Mouse (Mus musculus) thymus, postnatal 0 days (tissue): ENCODE results near the gene Gm14327. TPM values are rescaled to one million over a fixed set of nuclear protein-coding genes. Genes with fewer than 3 reads are reported as not detected.
"Not testable (repeated sequence)": the region's sequence is repeated elsewhere in the genome, so short reads cannot be mapped to it uniquely, and the experiment has no call there.

Source experiments
- DNase-seq: peaks from one replicate; pipeline ENCODE4 v3.0.0-alpha.2; 2015; ENCODE audit warnings: low spot score
- polyA plus RNA-seq: library from polyadenylated mRNA; unstranded; fragments of >200 nt; fragmentation: Nextera tagmentation; extraction: Ambion mirVana; gene quantifications from 2 replicates; pipeline ENCODE4 v1.2.1, GENCODE M21; 2015

Gene Gm14327
- polyA plus RNA-seq = 2.6 and 4.2 TPM in 2 replicates

DNA sequence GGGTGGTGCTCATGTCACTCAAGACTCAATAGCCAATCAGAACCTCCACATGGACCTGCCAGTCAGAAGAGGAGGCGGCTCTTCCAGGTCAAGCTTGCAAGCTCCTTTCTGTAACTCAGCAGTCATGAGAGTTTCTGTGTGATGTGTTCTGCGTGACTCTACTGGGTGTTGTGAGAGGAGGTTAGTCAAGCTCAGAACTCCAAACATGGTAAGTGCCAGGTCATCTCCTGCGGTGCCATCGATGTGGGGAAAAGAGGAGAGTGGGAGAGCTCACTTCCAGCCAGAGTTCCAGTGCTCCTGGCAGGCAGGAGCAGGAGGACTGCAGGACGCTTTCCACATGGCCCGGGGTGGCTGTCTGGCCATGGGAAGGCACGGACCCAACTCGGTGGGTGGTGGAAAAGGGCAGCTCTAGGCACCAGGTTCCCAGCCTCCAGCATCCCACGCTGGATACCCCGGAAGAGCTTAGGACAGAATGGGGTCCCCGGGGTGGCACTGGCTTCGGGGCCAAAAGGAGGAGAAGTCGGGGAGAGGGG is at the start of gene Gm14327:
Gene Gm14327 (plus strand): TSS at position 51 of the 533 bp plus-strand sequence.
- DNase-seq = not testable (repeated sequence)

DNA sequence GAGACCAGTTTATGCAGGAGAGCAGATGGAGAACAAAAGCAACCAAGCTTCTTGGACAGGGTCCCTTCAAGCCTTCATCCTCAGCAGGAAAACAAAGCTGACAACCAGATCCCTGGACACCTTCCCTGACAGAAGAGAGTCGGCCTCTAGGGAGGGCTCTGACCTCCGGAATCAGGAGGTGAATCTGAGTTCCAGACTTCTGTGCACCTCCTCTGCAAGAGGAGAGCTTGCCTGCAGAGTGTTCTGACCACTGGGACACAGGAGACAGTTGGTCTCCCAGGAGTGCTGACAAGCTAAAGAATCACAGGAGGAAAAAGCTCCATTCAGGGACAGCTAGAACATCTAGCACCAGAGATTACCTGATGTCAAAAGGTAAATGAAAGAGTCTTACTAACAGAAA is 34.6 kb upstream of the Gm14327 start:
- DNase-seq = not testable (repeated sequence)

DNA sequence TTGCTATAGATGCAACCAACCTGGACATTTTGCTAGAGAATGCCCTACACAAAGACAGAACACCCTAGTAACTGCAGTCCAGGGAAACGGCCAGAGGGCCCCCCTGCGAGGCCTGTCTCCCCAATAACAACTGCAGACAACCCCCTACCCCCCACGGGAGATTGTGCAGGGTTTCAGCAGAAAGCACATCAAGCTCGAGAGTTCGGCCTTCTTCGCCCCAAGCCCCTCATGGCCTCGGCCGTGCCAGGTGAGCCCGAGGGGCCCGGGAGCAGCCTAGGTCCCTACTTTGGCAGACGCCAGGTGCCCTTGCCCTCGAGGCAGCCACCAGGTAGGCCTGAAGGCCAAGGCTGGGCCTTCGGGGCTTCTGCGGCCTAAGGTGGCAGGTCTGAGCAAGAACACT is 9.2 kb upstream of the Gm14327 start:
- DNase-seq = not testable (repeated sequence)

DNA sequence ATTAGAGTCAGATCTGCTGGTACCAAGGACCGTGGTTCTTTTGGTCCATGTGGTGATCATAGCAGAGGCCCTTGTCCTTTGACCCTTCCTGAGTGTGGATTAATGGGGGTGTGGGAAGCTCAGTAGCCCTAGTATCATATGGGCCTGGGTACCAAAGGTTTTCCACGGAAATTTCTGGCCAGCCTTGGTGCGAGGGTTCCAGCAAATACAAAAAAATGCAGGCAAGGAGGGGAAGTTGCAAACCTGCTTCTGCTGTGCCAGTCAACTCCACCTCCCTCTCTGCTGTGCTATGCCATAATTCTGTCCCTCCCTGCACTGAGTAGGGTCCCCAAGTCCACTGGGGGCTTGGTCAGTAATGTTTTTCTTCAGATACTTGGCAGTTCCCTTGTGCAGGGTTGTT is 1.3 kb downstream of the Gm14327 start:
- not testable (repeated sequence) for DNase-seq

DNA sequence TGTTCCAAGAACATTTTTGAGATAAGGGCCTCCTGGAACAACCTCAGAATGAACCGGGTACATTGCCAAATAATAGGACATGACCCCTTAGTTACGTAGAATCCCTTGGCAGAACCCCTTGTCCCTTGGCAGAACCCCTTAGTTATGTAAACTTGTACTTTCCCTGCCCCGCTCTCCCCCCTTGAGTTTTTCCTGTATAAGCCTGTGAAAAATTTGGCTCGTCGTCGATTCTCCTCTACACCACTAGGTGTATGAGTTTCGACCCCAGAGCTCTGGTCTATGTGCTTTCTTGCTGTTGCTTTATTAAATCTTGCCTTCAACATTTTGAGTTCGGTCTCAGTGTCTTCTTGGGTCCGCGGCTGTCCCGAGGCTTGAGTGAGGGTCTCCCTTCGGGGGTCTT is 6.4 kb downstream of the Gm14327 start:
- not testable (repeated sequence) for DNase-seq

DNA sequence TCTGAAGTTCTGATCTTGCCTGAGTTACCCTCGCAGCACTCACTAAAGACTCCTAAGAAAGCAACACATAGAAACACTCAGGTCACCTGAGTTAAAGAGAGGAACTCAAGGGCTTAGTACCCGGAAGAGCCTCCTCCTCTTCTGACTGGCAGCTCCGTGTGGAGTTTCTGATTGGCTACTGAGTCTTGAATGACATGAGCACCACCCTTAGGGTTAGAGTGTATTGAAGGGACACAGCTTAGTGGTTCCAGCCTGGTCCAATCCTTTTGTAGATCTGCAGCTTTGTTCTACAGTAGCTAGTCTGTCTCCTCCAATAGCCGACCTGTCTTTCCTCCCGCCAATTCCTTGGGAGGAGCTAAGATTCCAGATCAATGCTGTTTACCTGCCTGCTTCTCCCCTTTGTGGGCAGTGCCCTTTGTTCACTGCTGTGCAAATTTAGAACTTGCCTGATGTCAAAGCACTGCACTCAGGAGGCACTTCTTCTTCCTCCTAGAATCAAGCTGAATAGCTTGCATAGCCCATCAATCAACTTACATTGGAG is 28.7 kb downstream of the Gm14327 start, which contains the start of gene Zfp972:
Gene Zfp972 (minus strand): TSS at position 51 of the 541 bp plus-strand sequence.
- DNase-seq = not testable (repeated sequence)

Other genes starting within 250 kb of the Gm14327 start
- gene Gm14322, start 137.8 kb upstream of the Gm14327 start, polyA plus RNA-seq = 2.0 and 2.7 TPM in 2 replicates
- gene Gm14325, start 56.8 kb upstream of the Gm14327 start, polyA plus RNA-seq = 25.3 and 28.5 TPM in 2 replicates
- 0.43 and 0.73 TPM in 2 replicates for gene Zfp972, start 28.5 kb downstream of the Gm14327 start, polyA plus RNA-seq
- 14.1 and 18.6 TPM in 2 replicates for gene Gm14326, start 60.2 kb downstream of the Gm14327 start, polyA plus RNA-seq
- 10.2 and 13.1 TPM in 2 replicates for gene Zfp971, start 126.2 kb downstream of the Gm14327 start, polyA plus RNA-seq
- gene Zfp931, start 181.4 kb downstream of the Gm14327 start, polyA plus RNA-seq = 9.5 and 10.1 TPM in 2 replicates
- 0.46 and 0.49 TPM in 2 replicates for gene Phactr3, start 221.9 kb downstream of the Gm14327 start, polyA plus RNA-seq